Mouse (Mus musculus) thymus, postnatal 0 days (tissue): Measurements from ENCODE around the gene Fam189a1. TPM values are rescaled to one million over a fixed set of nuclear protein-coding genes. Genes with fewer than 3 reads are reported as not detected.

Source experiments
- DNase-seq: peaks from one replicate; pipeline ENCODE4 v3.0.0-alpha.2; 2015; ENCODE audit warnings: low spot score
- polyA plus RNA-seq: library from polyadenylated mRNA; unstranded; fragments of >200 nt; fragmentation: Nextera tagmentation; extraction: Ambion mirVana; gene quantifications from 2 replicates; pipeline ENCODE4 v1.2.1, GENCODE M21; 2015

The Fam189a1 gene
- polyA plus RNA-seq, 1 experiment from 2014 or later, result 0.12 TPM

- DNase-seq, result no peak
These were observed 51.9 kb downstream of the Fam189a1 start for GRCm38 (mm10) chr7:65104207-65105096.

GRCm38 (mm10) chr7:65101661-65102060, 54.7 kb downstream of the Fam189a1 start:
- no peak for DNase-seq

DNA sequence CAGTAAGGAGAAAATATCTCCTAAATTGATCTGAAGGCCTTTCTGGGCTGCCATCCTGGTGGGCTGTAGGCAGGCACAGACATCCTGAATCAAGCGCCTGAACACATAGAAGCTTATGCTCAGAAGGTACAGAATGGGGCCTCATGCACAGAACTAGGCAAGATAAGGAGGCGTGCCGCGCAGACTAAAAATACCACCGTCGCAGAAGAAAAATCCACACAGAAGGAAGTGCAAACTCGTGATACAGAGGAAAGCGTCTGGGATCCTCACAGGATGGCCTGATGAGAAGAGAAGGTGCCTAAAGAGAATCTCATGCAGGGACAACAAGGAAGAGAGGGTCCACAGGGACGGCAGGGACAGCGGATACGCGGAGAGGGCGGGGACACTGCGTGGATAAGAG, 58.7 kb downstream of the Fam189a1 start:
- DNase-seq, result no peak

DNA sequence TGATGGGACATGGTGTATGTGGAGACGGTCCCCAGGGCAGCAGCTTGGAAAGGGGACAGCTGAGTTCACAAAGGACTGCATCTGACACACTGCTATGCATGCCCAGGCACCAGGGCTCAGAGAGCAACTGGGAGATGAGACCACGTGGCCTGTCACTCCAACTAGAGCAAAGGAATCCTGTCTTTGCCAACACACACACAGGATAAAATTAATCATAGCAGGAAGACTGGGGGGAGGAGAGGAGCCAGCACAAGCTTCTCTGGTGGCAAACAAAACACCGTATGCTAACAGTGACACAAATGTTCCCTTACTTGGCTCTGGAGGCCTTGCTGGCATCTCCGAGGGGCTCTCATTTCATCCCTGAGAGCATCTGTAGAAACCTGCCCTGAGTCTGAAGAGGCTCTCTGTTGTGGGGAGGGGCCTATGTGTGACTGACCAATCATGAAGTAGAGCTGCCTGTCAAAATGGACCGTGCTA, 60.7 kb downstream of the Fam189a1 start:
- DNase-seq, result no peak

DNA sequence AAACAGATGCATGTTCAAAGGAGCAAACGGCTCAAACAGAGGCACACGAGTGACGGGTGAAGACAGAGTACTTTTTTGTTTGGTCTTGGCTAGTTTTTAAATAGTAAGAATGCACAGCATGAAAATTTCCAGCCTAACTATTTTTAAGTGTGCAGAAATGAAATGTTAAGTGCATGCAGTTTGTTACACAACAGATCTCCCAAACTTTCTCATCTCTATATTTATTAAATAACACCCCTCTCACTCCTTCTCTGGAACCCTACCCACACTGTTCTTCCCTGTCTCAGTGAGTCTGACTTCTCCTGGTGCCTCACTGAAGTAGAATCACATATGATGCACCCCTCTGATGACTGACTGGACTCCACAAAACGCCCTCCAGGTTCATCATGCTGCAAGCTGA, 63.1 kb downstream of the Fam189a1 start:
- no peak for DNase-seq

DNA sequence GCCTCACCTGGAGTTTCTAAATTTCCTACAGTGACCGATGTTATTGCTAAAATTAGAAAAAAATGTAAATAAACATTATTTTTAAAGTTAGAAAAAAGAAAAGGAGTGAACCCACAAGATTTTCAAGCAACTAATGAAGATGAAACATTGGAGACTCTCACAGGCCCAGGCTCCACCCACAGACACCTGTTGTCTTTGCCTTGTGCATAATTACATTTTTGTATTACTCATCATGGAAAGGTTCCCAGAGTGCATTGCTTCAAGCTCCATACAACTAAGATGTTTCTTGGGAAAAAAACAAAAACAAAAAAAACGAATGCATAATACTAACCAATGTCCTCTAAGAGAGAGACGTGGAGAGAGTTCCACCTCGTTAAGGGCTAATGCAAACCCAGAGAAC, 64.9 kb downstream of the Fam189a1 start:
- no peak for DNase-seq

GRCm38 (mm10) chr7:65085972-65086371, 70.4 kb downstream of the Fam189a1 start:
- peak; percentile 33 for DNase-seq

DNA sequence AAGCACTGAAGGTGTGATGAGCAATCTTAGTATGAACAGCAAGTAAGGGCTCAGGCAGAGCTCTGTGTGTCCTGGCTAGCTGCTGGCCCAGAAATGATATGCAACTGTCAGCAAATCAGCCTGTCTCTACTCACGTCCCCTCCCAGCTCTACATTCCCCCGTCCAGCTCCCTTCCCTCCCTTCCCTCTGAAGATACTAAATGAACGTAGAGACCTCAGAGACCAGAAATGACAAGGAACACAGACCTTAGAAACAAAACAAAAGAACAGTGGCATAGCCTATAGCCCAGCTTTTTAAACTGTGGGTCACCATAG, 73.6 kb downstream of the Fam189a1 start:
- no peak for DNase-seq

GRCm38 (mm10) chr7:65081979-65082777, 74.2 kb downstream of the Fam189a1 start:
- DNase-seq, result no peak

DNA sequence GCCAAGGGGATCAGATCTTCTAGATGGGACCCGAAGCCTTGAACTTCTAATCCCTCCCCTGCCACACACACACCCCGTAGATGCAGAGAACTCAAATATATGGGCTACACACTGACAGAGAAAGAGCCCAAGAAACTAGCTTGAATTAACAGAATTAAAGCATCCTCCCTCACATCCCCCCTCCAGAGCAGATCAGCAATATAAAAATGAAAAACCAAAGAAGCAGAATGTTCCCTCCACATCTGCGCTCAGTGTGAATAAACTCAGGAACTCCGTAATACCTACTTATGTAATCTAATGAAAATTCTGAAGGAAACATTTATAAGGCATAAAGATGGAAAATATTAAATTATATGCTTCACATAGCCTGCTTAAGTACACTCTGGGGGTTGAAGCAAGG, 80.2 kb downstream of the Fam189a1 start:
- no peak for DNase-seq

- DNase-seq, result no peak
These were observed 82.2 kb downstream of the Fam189a1 start for GRCm38 (mm10) chr7:65074194-65074593.

GRCm38 (mm10) chr7:65073555-65073954, 82.8 kb downstream of the Fam189a1 start:
- DNase-seq, result peak; percentile 54

- DNase-seq, result no peak
These were observed 90.2 kb downstream of the Fam189a1 start for GRCm38 (mm10) chr7:65066211-65066610.

DNA sequence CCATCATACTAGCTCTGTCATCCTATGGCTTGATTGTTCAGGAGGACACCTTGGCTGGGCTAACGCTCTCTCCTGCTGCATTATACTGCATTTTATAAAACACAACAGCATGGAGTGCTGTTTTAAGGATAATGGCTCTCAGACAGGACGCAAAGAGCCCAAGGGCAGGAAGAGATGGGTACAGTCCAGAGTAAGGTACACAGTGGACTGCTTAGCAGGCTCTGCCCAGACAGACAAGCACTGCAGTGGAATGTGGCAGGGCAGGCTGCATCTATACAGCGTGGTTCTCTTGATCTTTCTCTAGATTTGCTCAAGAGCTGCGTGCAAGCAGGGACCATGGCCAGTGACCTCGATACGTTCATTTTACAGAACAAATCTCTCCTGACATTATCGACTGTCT, 90.9 kb downstream of the Fam189a1 start:
- no peak for DNase-seq

- DNase-seq, result no peak
These were observed 91.7 kb downstream of the Fam189a1 start for GRCm38 (mm10) chr7:65064638-65065037.

GRCm38 (mm10) chr7:65064096-65064495, 92.3 kb downstream of the Fam189a1 start:
- DNase-seq, result no peak

DNA sequence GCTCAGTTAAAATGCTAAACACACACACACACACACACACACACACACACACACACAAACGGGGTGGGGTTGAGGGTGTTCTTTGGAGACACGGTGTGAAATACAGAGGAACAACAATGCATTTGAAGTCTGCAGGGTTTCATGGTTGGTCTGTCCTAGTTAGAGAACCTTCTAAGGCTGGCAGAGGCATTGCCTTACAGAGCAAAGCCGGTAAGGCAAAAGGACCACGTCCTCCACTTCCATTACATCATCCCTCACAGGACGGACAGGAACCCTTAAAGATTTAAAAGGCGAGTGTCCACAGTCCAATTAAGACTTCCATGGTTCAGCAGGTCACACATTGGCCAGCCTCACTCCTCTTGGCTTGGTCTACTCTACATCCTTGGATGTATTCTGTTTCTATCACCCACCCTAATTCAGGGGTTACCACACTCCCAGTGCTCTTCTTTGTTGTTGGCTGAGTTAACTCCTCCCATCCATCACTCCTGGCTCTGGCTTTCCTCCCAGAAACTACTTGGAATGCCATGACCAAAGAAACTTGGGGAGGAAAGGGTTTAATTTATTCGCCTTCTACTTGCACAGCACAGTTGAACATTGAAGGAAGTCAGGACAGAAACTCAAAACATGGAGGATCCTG, 96.1 kb downstream of the Fam189a1 start:
- peak; percentile 8 for DNase-seq

- no peak for DNase-seq
These were observed 99.5 kb downstream of the Fam189a1 start for GRCm38 (mm10) chr7:65056864-65057263.

DNA sequence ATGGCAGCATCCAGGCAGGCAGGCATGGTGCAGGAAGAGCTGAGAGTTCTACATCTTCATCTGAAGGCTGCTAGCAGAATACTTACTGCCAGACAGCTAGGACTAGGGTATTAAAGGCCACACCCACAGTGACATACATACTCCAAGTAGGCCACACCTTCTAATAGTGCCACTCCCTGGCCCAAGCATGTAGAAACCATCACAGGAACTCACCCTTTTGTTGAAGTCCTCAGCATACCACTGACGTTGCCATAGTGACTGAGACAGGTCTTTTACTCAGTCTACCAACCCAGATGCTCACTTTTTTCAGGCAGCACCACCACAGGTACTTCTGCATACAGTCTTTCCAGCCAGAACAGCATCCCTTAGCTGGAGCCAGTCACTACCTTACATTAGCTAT, 104.4 kb downstream of the Fam189a1 start:
- no peak for DNase-seq

- DNase-seq, result no peak
These were observed 107.0 kb downstream of the Fam189a1 start for GRCm38 (mm10) chr7:65049236-65049954.

- no peak for DNase-seq
These were observed 108.7 kb downstream of the Fam189a1 start for GRCm38 (mm10) chr7:65047700-65048099.
